Mouse (Mus musculus) CH12.LX (cell line): ENCODE measurements at regions not wholly inside any gene's neighbourhood (a gene's known extent, or its start where the extent isn't known, plus 50 kb on each side); places are given as distances from the start of the nearest gene placed in this dataset.

Experiments used
- CTCF ChIP-seq, 2 experiments: IDR thresholded peaks in 1 of 2; conservative IDR thresholded peaks in 1 of 2; 2 replicates each; pipeline ENCODE4 v1.5.1; 2011 to 2012; ENCODE audit warnings: low read depth in 2 of 2, low read length in 2 of 2, improper control_type of control experiment in 1 of 2, inconsistent platforms in 1 of 2, mild to moderate bottlenecking in 1 of 2, moderate library complexity in 1 of 2
- E2F4 ChIP-seq: IDR thresholded peaks from 2 replicates; pipeline ENCODE4 v1.6.1; 2011; ENCODE audit warnings: low read depth, low read length, improper control_type of control experiment; ENCODE audit not compliant: insufficient replicate concordance
- JUND ChIP-seq: conservative IDR thresholded peaks from 2 replicates; pipeline ENCODE4 v1.6.1; 2011; ENCODE audit warnings: low read depth, low read length, improper control_type of control experiment
- MAX ChIP-seq: IDR thresholded peaks from 2 replicates; pipeline ENCODE4 v1.6.1; 2011; ENCODE audit warnings: low read length, improper control_type of control experiment
- POLR2A ChIP-seq: IDR thresholded peaks from 2 replicates; pipeline ENCODE4 v1.6.1; 2011; ENCODE audit warnings: low read depth, mild to moderate bottlenecking, improper control_type of control experiment, low read length
- POLR2AphosphoS2 ChIP-seq: IDR thresholded peaks from 2 replicates; pipeline ENCODE4 v1.6.1; 2011; ENCODE audit warnings: low read depth, low read length, improper control_type of control experiment
- ZKSCAN1 ChIP-seq: IDR thresholded peaks from 2 replicates; pipeline ENCODE4 v1.6.1; 2012; ENCODE audit warnings: low read depth, inconsistent platforms, low read length, improper control_type of control experiment, borderline replicate concordance

- TF ChIP-seq E2F4 (no peak), JUND (no peak), CTCF (conservative IDR thresholded peaks at IDR 0.05 in 1 of 2, IDR thresholded peaks at IDR 0.05 in 1 of 2; ENCODE audit: low read depth in 2 of 2, low read length in 2 of 2) (no peak), POLR2AphosphoS2 (no peak), MAX (no peak), ZKSCAN1 (no peak), POLR2A (no peak)
Observed at GRCm38 (mm10) chr16:7628351-7628750, 796.6 kb downstream of the Tmem114 start.
